Mouse (Mus musculus) C3H10T1/2 (cell line): ENCODE data around the gene Vmn1r79. TPM values are rescaled to one million over a fixed set of nuclear protein-coding genes. Genes with fewer than 3 reads are reported as not detected.

Experiments used
- polyA plus RNA-seq, 2 experiments: library from polyadenylated mRNA; unstranded; fragments of >200 nt; fragmentation: generic; extraction: Trizol; gene quantifications; one replicate each; pipeline ENCODE4 v1.2.1; 2012; ENCODE audit warnings: missing spikeins in 2 of 2

Gene Vmn1r79
- not detected for polyA plus RNA-seq

GRCm38 (mm10) chr7:12170979-12171378, at the start of gene Vmn1r79:
Vmn1r79 (plus strand) TSS chr7:12171279.

GRCm38 (mm10) chr7:12149957-12150356, 21.1 kb upstream of the Vmn1r79 start, which contains the start of gene Vmn1r78:
Vmn1r78 (plus strand) TSS chr7:12150257.

GRCm38 (mm10) chr7:12188986-12189385, 17.9 kb downstream of the Vmn1r79 start, which contains the start of gene Vmn1r80:
Vmn1r80 (plus strand) TSS chr7:12189286.

Other genes starting within 250 kb of the Vmn1r79 start
- not detected for gene Vmn1r76, start 233.1 kb upstream of the Vmn1r79 start, polyA plus RNA-seq
- gene Vmn1r77, start 134.5 kb upstream of the Vmn1r79 start, polyA plus RNA-seq, result not detected
- gene Vmn1r78, start 21.0 kb upstream of the Vmn1r79 start, polyA plus RNA-seq, result not detected
- gene Vmn1r80, start 18.0 kb downstream of the Vmn1r79 start, polyA plus RNA-seq, result not detected
- gene Vmn1r81, start 97.0 kb downstream of the Vmn1r79 start, polyA plus RNA-seq, result not detected
- gene Vmn1r82, start 129.2 kb downstream of the Vmn1r79 start, polyA plus RNA-seq, result not detected
- not detected for gene Vmn1r83, start 158.2 kb downstream of the Vmn1r79 start, polyA plus RNA-seq
- gene Vmn1r84, start 198.0 kb downstream of the Vmn1r79 start, polyA plus RNA-seq, result not detected